Mouse (Mus musculus) lung, embryonic 16.5 days (tissue): ENCODE results near the gene Bcat2. TPM values are rescaled to one million over a fixed set of nuclear protein-coding genes. Genes with fewer than 3 reads are reported as not detected.

ENCODE experiments used
- ATAC-seq: fragments of 200-750 bp; cut with Nextera tagmentation; 2 replicates; pipeline ENCODE4 v1.8.0; 2017; ENCODE audit warnings: low read depth, mild to moderate bottlenecking, moderate library complexity
- H3K27ac ChIP-seq: fragments of 300-500 bp; sonication (generic); 2 replicates; pipeline ENCODE4 v1.5.1; 2014; ENCODE audit warnings: mild to moderate bottlenecking, control low read depth, low read length
- H3K27me3 ChIP-seq: fragments of 300-500 bp; sonication (generic); 2 replicates; pipeline ENCODE4 v1.6.1; 2014; ENCODE audit warnings: low read depth, low read length, mixed read lengths; ENCODE audit not compliant: control insufficient read depth, insufficient read depth
- H3K36me3 ChIP-seq: fragments of 300-500 bp; sonication (generic); 2 replicates; pipeline ENCODE4 v1.6.1; 2014; ENCODE audit warnings: low read length; ENCODE audit not compliant: control insufficient read depth, insufficient read depth
- H3K4me1 ChIP-seq: fragments of 300-500 bp; sonication (generic); replicated peaks from 2 replicates; pipeline ENCODE4 v1.6.1; 2014; ENCODE audit warnings: low read length, mixed read lengths; ENCODE audit not compliant: control insufficient read depth, insufficient read depth
- H3K4me2 ChIP-seq: fragments of 300-500 bp; sonication (generic); 2 replicates; pipeline ENCODE4 v1.6.1; 2014; ENCODE audit warnings: low read depth, low read length, control low read depth
- H3K4me3 ChIP-seq: fragments of 300-500 bp; sonication (generic); 2 replicates; pipeline ENCODE4 v1.5.1; 2014; ENCODE audit warnings: mild to moderate bottlenecking, low read length, control low read depth
- H3K9ac ChIP-seq: fragments of 300-500 bp; sonication (generic); 2 replicates; pipeline ENCODE4 v1.6.1; 2014; ENCODE audit warnings: low read length, control low read depth
- H3K9me3 ChIP-seq: fragments of 300-500 bp; sonication (generic); 2 replicates; pipeline ENCODE4 v1.6.1; 2016; ENCODE audit warnings: low read length; ENCODE audit not compliant: control insufficient read depth
- WGBS: fragments of 180-500 bp; shearing (Covaris S2); extraction: QIAGEN DNeasy Blood & Tissue Kit; methylation state at CpG from one replicate; pipeline ENCODE4 v1.1.7; 2014; 5-methylcytosine and 5-hydroxymethylcytosine counted together
- polyA plus RNA-seq: library from polyadenylated mRNA; unstranded; fragments of >200 nt; fragmentation: Nextera tagmentation; extraction: Ambion mirVana; gene quantifications from 2 replicates; pipeline ENCODE4 v1.2.1, GENCODE M21; 2015

Bcat2 gene
- polyA plus RNA-seq, 1 experiment from 2014 or later: 60.0 TPM

DNA sequence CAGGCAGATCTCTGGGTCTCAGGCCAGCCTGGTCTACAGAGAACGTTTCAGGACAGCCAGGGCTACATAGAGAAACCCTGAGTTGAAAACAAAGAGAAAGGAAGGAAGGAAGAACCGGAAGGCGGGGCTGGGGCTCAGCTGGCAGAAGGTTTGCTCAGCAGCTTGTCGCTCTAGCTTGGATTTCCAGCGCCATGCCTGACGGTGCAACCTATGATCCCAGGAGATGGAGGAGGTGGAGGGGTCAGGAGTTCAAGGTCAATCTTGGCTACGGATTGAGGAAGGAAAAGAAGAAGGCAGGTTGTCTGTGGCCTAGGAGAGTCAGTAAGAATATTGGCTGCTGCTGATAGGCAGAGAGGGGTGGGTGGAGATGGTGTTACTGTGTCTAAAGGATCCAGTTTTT is 9.7 kb upstream of the Bcat2 start:
- no peaks in the 10 kb centered on the region for H3K36me3 ChIP-seq
- WGBS: 73% methylated on average over 7 of the region's 7 CpGs

GRCm38 (mm10) chr7:45560843-45561623 is 8.9 kb upstream of the Bcat2 start:
- peak overlapping the region; percentile 37; the same call in 1 of the 2 replicates for H3K9ac ChIP-seq
- no peaks in the 10 kb centered on the region for H3K9me3 ChIP-seq
- H3K4me3 ChIP-seq: no peak overlapping the region; the same call in 1 of the 2 replicates
- peak overlapping the region; percentile 39 for H3K4me2 ChIP-seq
- peaks cover 9% of the 10 kb centered on the region for H3K4me1 ChIP-seq
- 16% methylated on average over 17 of the region's 17 CpGs for WGBS
- H3K36me3 ChIP-seq: no peaks in the 10 kb centered on the region
- peak; percentile 72 for ATAC-seq
- H3K27ac ChIP-seq: no peak overlapping the region
- H3K27me3 ChIP-seq: no peaks in the 10 kb centered on the region

More for the DNA sequence above, 9.7 kb upstream of the Bcat2 start:
- H3K9me3 ChIP-seq: no peaks in the 10 kb centered on the region
- no peaks in the 10 kb centered on the region for H3K27me3 ChIP-seq
- ATAC-seq: no peak
- no peak overlapping the region for H3K9ac ChIP-seq
- H3K4me1 ChIP-seq: peaks cover 9% of the 10 kb centered on the region
- no peak overlapping the region for H3K4me2 ChIP-seq
- no peak overlapping the region for H3K4me3 ChIP-seq
- no peak overlapping the region for H3K27ac ChIP-seq

DNA sequence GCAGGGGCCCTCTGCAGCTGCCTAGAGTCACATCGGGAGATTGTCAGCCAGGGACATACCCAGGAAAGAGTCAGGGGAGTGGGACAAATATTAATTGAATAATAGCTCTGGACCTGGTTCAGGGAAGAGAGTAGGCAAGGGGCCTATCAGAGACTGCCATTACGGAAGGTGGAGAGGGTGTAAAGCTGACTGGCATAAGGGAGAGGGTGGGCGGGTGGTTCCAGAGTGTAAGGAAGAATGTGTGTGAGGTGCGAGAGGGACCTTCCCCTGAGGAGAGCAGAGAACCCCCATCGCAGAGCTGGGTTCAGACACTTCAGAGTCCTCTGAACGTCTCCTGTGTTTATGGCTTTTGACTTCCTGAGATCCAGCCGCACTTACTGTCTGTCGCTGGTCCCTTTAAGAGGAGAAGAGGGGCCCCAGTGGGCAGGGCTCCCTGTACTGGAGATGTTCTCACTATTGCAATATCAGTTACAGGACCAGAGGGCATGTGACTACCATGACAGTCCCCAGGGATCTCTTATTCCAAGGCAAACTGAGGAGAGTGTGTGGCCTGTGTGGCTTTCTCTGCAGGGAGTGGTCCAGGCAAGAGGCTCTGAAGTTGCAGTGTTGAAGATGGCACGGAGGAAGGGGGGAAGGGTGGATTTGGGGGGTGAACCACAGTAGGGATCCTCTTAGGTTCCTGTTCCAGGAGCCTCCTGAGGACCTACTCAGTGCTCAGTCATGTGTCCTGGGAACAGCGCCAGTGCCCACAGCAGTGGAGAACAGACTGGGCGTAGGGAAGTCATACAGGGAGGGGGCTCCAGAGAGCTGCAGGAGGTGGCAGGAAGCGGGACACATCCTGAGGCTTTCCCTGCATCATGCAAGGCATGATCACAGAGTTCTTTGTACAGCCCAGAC is 8.1 kb upstream of the Bcat2 start:
- Histone ChIP-seq H3K4me2 (peak overlapping the region; percentile 39), H3K9me3 (no peaks in the 10 kb centered on the region), H3K36me3 (no peaks in the 10 kb centered on the region), H3K27me3 (no peaks in the 10 kb centered on the region), H3K27ac (no peak overlapping the region), H3K4me1 (peaks cover 9% of the 10 kb centered on the region), H3K9ac (peak overlapping the region; percentile 37; the same call in 1 of the 2 replicates), H3K4me3 (no peak overlapping the region; the same call in 1 of the 2 replicates)
- WGBS: 39% methylated on average over 12 of the region's 12 CpGs
- peak; percentile 27 for ATAC-seq

DNA sequence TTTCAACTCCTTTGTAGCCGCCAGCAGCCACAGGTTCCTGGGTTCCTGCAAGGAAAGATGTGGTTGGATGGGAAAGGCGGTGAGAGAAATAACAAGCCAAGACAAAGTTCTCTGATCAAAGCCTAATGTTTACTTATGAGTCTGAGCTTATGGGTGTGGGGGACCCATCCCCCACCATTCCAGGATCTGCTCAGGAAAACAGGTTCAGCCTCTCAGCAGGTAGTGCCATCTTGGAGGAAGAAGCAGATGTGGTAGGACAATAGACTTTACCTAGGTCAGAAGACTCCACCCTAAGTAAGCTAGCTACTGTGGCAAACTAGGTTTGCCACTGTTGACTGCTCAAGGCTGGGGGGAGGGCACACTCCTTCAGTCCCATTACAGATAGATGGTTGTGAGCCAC is 5.1 kb upstream of the Bcat2 start:
- WGBS: 53% methylated on average over 2 of the region's 2 CpGs
- H3K9me3 ChIP-seq: no peaks in the 10 kb centered on the region
- H3K4me1 ChIP-seq: peaks cover 23% of the 10 kb centered on the region
- ATAC-seq: no peak
- no peak overlapping the region for H3K4me3 ChIP-seq
- no peak overlapping the region for H3K4me2 ChIP-seq
- no peaks in the 10 kb centered on the region for H3K27me3 ChIP-seq
- no peaks in the 10 kb centered on the region for H3K36me3 ChIP-seq
- no peak overlapping the region for H3K27ac ChIP-seq
- H3K9ac ChIP-seq: no peak overlapping the region

GRCm38 (mm10) chr7:45565446-45565845 is 4.5 kb upstream of the Bcat2 start:
- Histone ChIP-seq H3K4me1 (peaks cover 25% of the 10 kb centered on the region), H3K9ac (no peak overlapping the region), H3K4me3 (no peak overlapping the region), H3K27me3 (no peaks in the 10 kb centered on the region), H3K27ac (no peak overlapping the region), H3K9me3 (no peaks in the 10 kb centered on the region), H3K4me2 (no peak overlapping the region), H3K36me3 (no peaks in the 10 kb centered on the region)
- ATAC-seq: no peak
- 87% methylated on average over 9 of the region's 9 CpGs for WGBS

DNA sequence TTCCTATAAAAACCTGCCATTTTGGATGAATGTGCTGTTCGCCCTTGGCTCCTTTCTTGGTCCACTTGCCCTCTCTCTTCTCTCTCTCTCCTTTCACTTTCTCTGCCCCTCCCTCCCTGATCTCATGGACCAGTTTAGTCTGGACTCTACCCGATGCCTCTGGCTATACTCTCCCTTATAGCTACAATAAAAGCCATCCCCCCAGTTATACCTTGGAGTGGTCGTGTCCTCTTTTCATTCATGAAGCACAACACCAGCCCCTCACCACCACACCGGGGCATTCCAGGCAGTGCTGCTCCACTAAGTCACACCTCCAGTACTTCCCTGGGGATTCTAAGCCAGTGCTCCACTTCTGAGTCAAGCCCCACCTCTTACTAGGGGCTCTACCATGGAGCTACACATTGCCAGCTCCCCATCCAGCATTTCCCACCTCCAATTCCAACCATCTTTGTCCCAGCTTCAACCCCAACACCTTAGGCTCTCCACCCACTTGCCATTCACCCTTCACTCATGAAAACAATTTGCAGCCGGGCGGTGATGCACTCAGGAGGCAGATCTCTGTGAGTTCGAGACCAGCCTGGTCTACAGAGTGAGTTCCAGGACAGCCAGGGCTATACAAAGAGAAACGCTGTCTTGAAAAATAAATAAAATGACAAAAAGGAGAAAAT is 2.7 kb upstream of the Bcat2 start:
- Histone ChIP-seq H3K27me3 (no peaks in the 10 kb centered on the region), H3K4me1 (peaks cover 30% of the 10 kb centered on the region), H3K9me3 (no peaks in the 10 kb centered on the region), H3K4me3 (no peak overlapping the region), H3K36me3 (no peaks in the 10 kb centered on the region), H3K9ac (peak overlapping the region; percentile 58), H3K4me2 (peak overlapping the region; percentile 65), H3K27ac (peak overlapping the region; percentile 77)
- no peak for ATAC-seq
- 64% methylated on average over 8 of the region's 8 CpGs for WGBS

GRCm38 (mm10) chr7:45567780-45568516 is 2.0 kb upstream of the Bcat2 start:
- Histone ChIP-seq H3K4me1 (peaks cover 30% of the 10 kb centered on the region), H3K9me3 (no peaks in the 10 kb centered on the region), H3K9ac (peak overlapping the region; percentile 59), H3K27me3 (no peaks in the 10 kb centered on the region), H3K4me2 (peak overlapping the region; percentile 65), H3K4me3 (peak overlapping the region; percentile 53), H3K36me3 (no peaks in the 10 kb centered on the region), H3K27ac (peak overlapping the region; percentile 77)
- peak; percentile 96 for ATAC-seq
- WGBS: 1% methylated on average over 24 of the region's 24 CpGs

- H3K4me3 ChIP-seq: peak overlapping the region; percentile 53
- 71% methylated on average over 10 of the region's 10 CpGs for WGBS
- ATAC-seq: peak; percentile 10; the same call in 1 of the 2 replicates
- peak overlapping the region; percentile 65 for H3K4me2 ChIP-seq
- H3K27me3 ChIP-seq: no peaks in the 10 kb centered on the region
- H3K9me3 ChIP-seq: no peaks in the 10 kb centered on the region
- no peaks in the 10 kb centered on the region for H3K36me3 ChIP-seq
- H3K9ac ChIP-seq: peak overlapping the region; percentile 59
- H3K27ac ChIP-seq: peak overlapping the region; percentile 77
- peaks cover 30% of the 10 kb centered on the region for H3K4me1 ChIP-seq
These were observed 1.1 kb upstream of the Bcat2 start for GRCm38 (mm10) chr7:45568601-45569473.
